Mouse (Mus musculus): ENCODE measurements around the gene Serpinb1a.

Gene Serpinb1a

GRCm38 (mm10) chr13:32839314-32839713 is 11.7 kb downstream of the Serpinb1a start:
- DNase-seq (ENCODE audit: low spot score in 2 of 2) = no peak

GRCm38 (mm10) chr13:32834513-32834912 is 16.5 kb downstream of the Serpinb1a start:
- no peak for DNase-seq (ENCODE audit: low spot score in 2 of 2)

- no peak for DNase-seq (ENCODE audit: low spot score in 2 of 2)
These were observed 17.7 kb downstream of the Serpinb1a start for GRCm38 (mm10) chr13:32833237-32833636.

- DNase-seq (ENCODE audit: low spot score in 2 of 2) = no peak
These were observed 18.2 kb downstream of the Serpinb1a start for GRCm38 (mm10) chr13:32832776-32833175.

- no peak for DNase-seq (ENCODE audit: low spot score in 2 of 2)
These were observed 19.3 kb downstream of the Serpinb1a start for GRCm38 (mm10) chr13:32831505-32832273.

GRCm38 (mm10) chr13:32828886-32829285 is 22.1 kb downstream of the Serpinb1a start:
- DNase-seq (ENCODE audit: low spot score in 2 of 2) = no peak

- DNase-seq (ENCODE audit: low spot score in 2 of 2) = peak; percentile 35 to 36
These were observed 23.0 kb downstream of the Serpinb1a start for GRCm38 (mm10) chr13:32827951-32828350.

GRCm38 (mm10) chr13:32827111-32827822 is 23.7 kb downstream of the Serpinb1a start:
- no peak for DNase-seq (ENCODE audit: low spot score in 2 of 2)

GRCm38 (mm10) chr13:32825546-32825945 is 25.4 kb downstream of the Serpinb1a start:
- DNase-seq (ENCODE audit: low spot score in 2 of 2) = no peak

GRCm38 (mm10) chr13:32824377-32825330 is 26.3 kb downstream of the Serpinb1a start:
- DNase-seq (ENCODE audit: low spot score in 2 of 2) = no peak

GRCm38 (mm10) chr13:32823126-32823525 is 27.9 kb downstream of the Serpinb1a start:
- DNase-seq (ENCODE audit: low spot score in 2 of 2) = no peak

GRCm38 (mm10) chr13:32821671-32822070 is 29.3 kb downstream of the Serpinb1a start:
- DNase-seq (ENCODE audit: low spot score in 2 of 2) = no peak

GRCm38 (mm10) chr13:32819926-32820325 is 31.1 kb downstream of the Serpinb1a start:
- DNase-seq (ENCODE audit: low spot score in 2 of 2) = no peak

- DNase-seq (ENCODE audit: low spot score in 2 of 2) = no peak
These were observed 31.7 kb downstream of the Serpinb1a start for GRCm38 (mm10) chr13:32819241-32819640.

GRCm38 (mm10) chr13:32807624-32808023 is 43.4 kb downstream of the Serpinb1a start:
- DNase-seq (ENCODE audit: low spot score in 2 of 2) = no peak

GRCm38 (mm10) chr13:32806820-32807219 is 44.2 kb downstream of the Serpinb1a start:
- no peak for DNase-seq (ENCODE audit: low spot score in 2 of 2)

GRCm38 (mm10) chr13:32803701-32804345 is 47.2 kb downstream of the Serpinb1a start:
- DNase-seq (ENCODE audit: low spot score in 2 of 2) = no peak

GRCm38 (mm10) chr13:32802259-32803081 is 48.5 kb downstream of the Serpinb1a start, which contains the start of gene D930007J09Rik:
Gene D930007J09Rik, minus strand, starts transcription at chr13:32802849.
- peak in 1 of 2 experiments; percentile 25 for DNase-seq (ENCODE audit: low spot score in 2 of 2)

- peak; percentile 91 to 98 for DNase-seq (ENCODE audit: low spot score in 2 of 2)
These were observed 49.2 kb downstream of the Serpinb1a start, which contains the start of gene Wrnip1 for GRCm38 (mm10) chr13:32801693-32802221. Gene Wrnip1, plus strand, starts transcription at chr13:32802038.

GRCm38 (mm10) chr13:32800859-32801258 is 50.1 kb downstream of the Serpinb1a start:
- DNase-seq (ENCODE audit: low spot score in 2 of 2) = no peak

Data from urinary bladder, postnatal 36 days (tissue).